Mouse (Mus musculus) stomach, embryonic 15.5 days (tissue): ENCODE measurements around the gene Maco1. TPM values are rescaled to one million over a fixed set of nuclear protein-coding genes. Genes with fewer than 3 reads are reported as not detected.

Experiments
- ATAC-seq: fragments of 200-750 bp; cut with Nextera tagmentation; 2 replicates; pipeline ENCODE4 v1.8.0; 2017; ENCODE audit warnings: low read depth, moderate number of reproducible peaks, moderate TSS enrichment; ENCODE audit not compliant: insufficient read depth, low FRiP score
- H3K27ac ChIP-seq: fragments of 300-500 bp; sonication (generic); 2 replicates; pipeline ENCODE4 v1.5.1; 2015; ENCODE audit warnings: mild to moderate bottlenecking, inconsistent platforms
- H3K27me3 ChIP-seq: fragments of 300-500 bp; sonication (generic); replicated peaks from 2 replicates; pipeline ENCODE4 v1.6.1; 2015; ENCODE audit warnings: inconsistent platforms
- H3K36me3 ChIP-seq: fragments of 300-500 bp; sonication (generic); 2 replicates; pipeline ENCODE4 v1.6.1; 2015; ENCODE audit warnings: inconsistent platforms
- H3K4me1 ChIP-seq: fragments of 300-500 bp; sonication (generic); 2 replicates; pipeline ENCODE4 v1.6.1; 2015; ENCODE audit warnings: inconsistent platforms
- H3K4me2 ChIP-seq: fragments of 300-500 bp; sonication (generic); 2 replicates; pipeline ENCODE4 v1.6.1; 2015; ENCODE audit warnings: mild to moderate bottlenecking, inconsistent platforms
- H3K4me3 ChIP-seq: fragments of 300-500 bp; sonication (generic); replicated peaks from 2 replicates; pipeline ENCODE4 v1.5.1; 2015; ENCODE audit warnings: inconsistent platforms
- H3K9ac ChIP-seq: fragments of 300-500 bp; sonication (generic); 2 replicates; pipeline ENCODE4 v1.6.1; 2015; ENCODE audit warnings: inconsistent platforms
- H3K9me3 ChIP-seq: fragments of 300-500 bp; sonication (generic); 2 replicates; pipeline ENCODE4 v1.6.1; 2016; ENCODE audit warnings: inconsistent platforms
- WGBS: fragments of 180-500 bp; shearing (Covaris S2); methylation state at CpG from one replicate; pipeline ENCODE4 v1.1.7; 2015; 5-methylcytosine and 5-hydroxymethylcytosine counted together
- polyA plus RNA-seq: library from polyadenylated mRNA; unstranded; fragments of >200 nt; fragmentation: Nextera tagmentation; extraction: Ambion mirVana; gene quantifications from 2 replicates; pipeline ENCODE4 v1.2.1, GENCODE M21; 2015

Gene Maco1
- 38.2 and 41.5 TPM in 2 replicates for polyA plus RNA-seq

GRCm38 (mm10) chr4:134853259-134853636 is at the start of gene Maco1:
Gene Maco1, minus strand, starts transcription at chr4:134853345.
- H3K4me2 ChIP-seq = peak within 1 kb of the TSS; percentile 88
- under 1% methylated on average over 33 of the region's 38 CpGs for WGBS
- ATAC-seq = peak; percentile 95

GRCm38 (mm10) chr4:134901126-134901525 is 48.0 kb upstream of the Maco1 start:
- no peak overlapping the region for H3K4me2 ChIP-seq
- WGBS = 94% methylated on average over 8 of the region's 8 CpGs

More at GRCm38 (mm10) chr4:134853259-134853636, at the start of gene Maco1:
- Histone ChIP-seq H3K27ac (peak within 1 kb of the TSS; percentile 94), H3K9ac (peak within 1 kb of the TSS; percentile 89), H3K9me3 (no peaks in the 10 kb centered on the region), H3K27me3 (no peaks in the 10 kb centered on the region), H3K36me3 (no peaks in the 10 kb centered on the region), H3K4me3 (peak within 1 kb of the TSS; percentile 100), H3K4me1 (peaks cover 4% of the 10 kb centered on the region; the same call in 1 of the 2 replicates)

GRCm38 (mm10) chr4:134897256-134897655 is 44.1 kb upstream of the Maco1 start:
- H3K4me1 ChIP-seq = no peaks in the 10 kb centered on the region
- H3K27ac ChIP-seq = no peak overlapping the region
- no peak for ATAC-seq
- H3K27me3 ChIP-seq = no peaks in the 10 kb centered on the region
- no peak overlapping the region for H3K4me3 ChIP-seq
- peaks cover 31% of the 10 kb centered on the region for H3K36me3 ChIP-seq
- no peak overlapping the region for H3K9ac ChIP-seq
- H3K9me3 ChIP-seq = no peaks in the 10 kb centered on the region
- 82% methylated on average over 6 of the region's 6 CpGs for WGBS
- H3K4me2 ChIP-seq = no peak overlapping the region

More at GRCm38 (mm10) chr4:134901126-134901525, 48.0 kb upstream of the Maco1 start:
- peaks cover 54% of the 10 kb centered on the region for H3K36me3 ChIP-seq
- no peak for ATAC-seq
- no peaks in the 10 kb centered on the region for H3K27me3 ChIP-seq
- no peak overlapping the region for H3K4me3 ChIP-seq
- H3K9me3 ChIP-seq = no peaks in the 10 kb centered on the region
- H3K4me1 ChIP-seq = no peaks in the 10 kb centered on the region
- H3K27ac ChIP-seq = no peak overlapping the region
- H3K9ac ChIP-seq = no peak overlapping the region

GRCm38 (mm10) chr4:134892096-134892495 is 39.0 kb upstream of the Maco1 start:
- Histone ChIP-seq H3K27me3 (no peaks in the 10 kb centered on the region), H3K4me3 (no peak overlapping the region), H3K9ac (no peak overlapping the region), H3K9me3 (no peaks in the 10 kb centered on the region), H3K36me3 (peaks cover 6% of the 10 kb centered on the region), H3K4me2 (no peak overlapping the region), H3K27ac (no peak overlapping the region), H3K4me1 (no peaks in the 10 kb centered on the region)
- WGBS = 81% methylated on average over 6 of the region's 6 CpGs
- ATAC-seq = no peak

- no peak for ATAC-seq
- Histone ChIP-seq H3K27ac (no peak overlapping the region), H3K4me3 (no peak overlapping the region), H3K9me3 (no peaks in the 10 kb centered on the region), H3K9ac (no peak overlapping the region), H3K27me3 (no peaks in the 10 kb centered on the region), H3K4me1 (peaks cover 5% of the 10 kb centered on the region; the same call in 1 of the 2 replicates), H3K36me3 (no peaks in the 10 kb centered on the region), H3K4me2 (no peak overlapping the region)
- WGBS = 96% methylated on average over 4 of the region's 4 CpGs
These were observed 31.2 kb upstream of the Maco1 start for GRCm38 (mm10) chr4:134884364-134884763.

DNA sequence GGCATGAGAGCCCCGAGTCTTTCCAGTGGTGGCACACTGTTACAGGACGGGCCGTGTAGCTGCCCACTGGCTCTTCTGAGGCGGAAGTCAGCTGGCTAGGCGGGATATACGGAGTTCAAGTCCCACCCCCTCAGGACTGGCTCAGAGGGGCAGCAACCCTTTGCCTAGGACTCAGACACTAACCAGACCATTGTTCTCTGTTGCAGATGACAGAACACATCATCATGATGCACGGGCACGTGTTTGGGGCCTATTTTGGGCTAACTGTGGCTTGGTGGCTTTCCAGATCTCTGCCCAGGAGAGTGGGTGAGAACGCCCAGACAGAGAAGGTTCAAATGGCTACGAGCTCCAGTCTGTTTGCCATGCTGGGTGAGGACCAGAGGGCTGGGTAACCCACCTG is 30.7 kb upstream of the Maco1 start:
- H3K27ac ChIP-seq = no peak overlapping the region
- WGBS = 85% methylated on average over 10 of the region's 10 CpGs
- no peaks in the 10 kb centered on the region for H3K9me3 ChIP-seq
- no peak overlapping the region for H3K9ac ChIP-seq
- H3K27me3 ChIP-seq = no peaks in the 10 kb centered on the region
- H3K4me3 ChIP-seq = no peak overlapping the region
- H3K4me1 ChIP-seq = peaks cover 8% of the 10 kb centered on the region; the same call in 1 of the 2 replicates
- ATAC-seq = no peak
- no peak overlapping the region for H3K4me2 ChIP-seq
- H3K36me3 ChIP-seq = no peaks in the 10 kb centered on the region

- H3K36me3 ChIP-seq = no peaks in the 10 kb centered on the region
- ATAC-seq = peak; percentile 32; the same call in 1 of the 2 replicates
- peaks cover 8% of the 10 kb centered on the region; the same call in 1 of the 2 replicates for H3K4me1 ChIP-seq
- H3K4me2 ChIP-seq = no peak overlapping the region
- no peak overlapping the region for H3K27ac ChIP-seq
- H3K27me3 ChIP-seq = no peaks in the 10 kb centered on the region
- WGBS = 24% methylated on average over 7 of the region's 7 CpGs
- no peak overlapping the region for H3K9ac ChIP-seq
- H3K4me3 ChIP-seq = no peak overlapping the region
- H3K9me3 ChIP-seq = no peaks in the 10 kb centered on the region
These were observed 30.1 kb upstream of the Maco1 start for GRCm38 (mm10) chr4:134883266-134883665.

DNA sequence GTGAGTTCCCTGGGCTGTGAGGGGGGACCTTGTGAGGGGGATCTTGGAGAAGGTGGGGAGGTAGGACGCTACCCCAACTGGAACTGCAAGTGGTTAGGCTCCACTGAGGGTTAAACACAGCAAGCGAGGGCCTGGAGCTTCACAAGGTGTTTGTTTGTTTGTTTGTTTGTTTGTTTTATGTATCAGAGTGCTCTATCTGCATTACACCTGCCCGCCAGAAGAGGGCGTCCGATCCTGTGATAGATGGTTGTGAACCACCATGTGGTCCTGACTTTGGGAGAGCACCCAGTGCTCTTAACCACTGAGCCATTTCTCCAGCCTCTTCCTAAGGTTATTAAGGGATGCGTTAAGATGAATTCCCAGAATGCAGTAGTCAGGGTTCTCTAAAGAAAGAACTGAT is 26.9 kb upstream of the Maco1 start:
- Histone ChIP-seq H3K36me3 (no peaks in the 10 kb centered on the region), H3K4me2 (peak overlapping the region; percentile 69), H3K27ac (no peak overlapping the region), H3K4me1 (peaks cover 8% of the 10 kb centered on the region; the same call in 1 of the 2 replicates), H3K4me3 (no peak overlapping the region), H3K9me3 (no peaks in the 10 kb centered on the region), H3K9ac (no peak overlapping the region), H3K27me3 (no peaks in the 10 kb centered on the region)
- ATAC-seq = no peak
- WGBS = 37% methylated on average over 6 of the region's 6 CpGs

GRCm38 (mm10) chr4:134879410-134879981 is 26.4 kb upstream of the Maco1 start:
- 7% methylated on average over 17 of the region's 17 CpGs for WGBS
- Histone ChIP-seq H3K4me2 (peak overlapping the region; percentile 69), H3K4me3 (peak overlapping the region; percentile 31), H3K36me3 (no peaks in the 10 kb centered on the region), H3K27ac (no peak overlapping the region), H3K4me1 (peaks cover 8% of the 10 kb centered on the region; the same call in 1 of the 2 replicates), H3K27me3 (no peaks in the 10 kb centered on the region), H3K9ac (no peak overlapping the region), H3K9me3 (no peaks in the 10 kb centered on the region)
- no peak for ATAC-seq

GRCm38 (mm10) chr4:134876171-134876570 is 23.0 kb upstream of the Maco1 start:
- no peak overlapping the region for H3K4me2 ChIP-seq
- H3K27me3 ChIP-seq = no peaks in the 10 kb centered on the region
- H3K9ac ChIP-seq = no peak overlapping the region
- no peaks in the 10 kb centered on the region for H3K36me3 ChIP-seq
- no peak overlapping the region for H3K27ac ChIP-seq
- no peaks in the 10 kb centered on the region for H3K9me3 ChIP-seq
- ATAC-seq = no peak
- 73% methylated on average over 9 of the region's 9 CpGs for WGBS
- H3K4me3 ChIP-seq = no peak overlapping the region
- H3K4me1 ChIP-seq = peaks cover 11% of the 10 kb centered on the region; the same call in 1 of the 2 replicates

DNA sequence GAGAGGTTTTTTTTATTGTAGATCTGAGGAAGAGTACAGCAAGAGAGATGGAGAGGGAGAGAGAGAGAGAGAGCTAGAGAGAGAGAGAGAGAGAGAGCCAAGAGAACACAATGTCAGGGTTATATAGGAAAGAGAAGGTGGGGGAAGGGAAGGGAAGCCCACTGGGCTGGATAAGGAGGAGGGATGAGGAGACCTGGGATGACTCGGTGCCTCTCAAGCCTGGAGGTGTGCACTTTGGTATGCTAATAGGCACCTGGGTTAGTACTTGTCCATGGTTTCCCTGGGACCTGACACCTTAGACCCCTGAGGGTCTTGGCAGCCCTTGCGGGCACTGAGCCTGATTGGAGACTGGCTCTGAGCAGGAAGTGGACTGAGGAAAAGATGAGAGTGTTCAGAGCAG is 18.8 kb upstream of the Maco1 start:
- Histone ChIP-seq H3K4me3 (no peak overlapping the region), H3K27me3 (0 out of 2 replicates have a peak, but pooled peaks cover 3% of the 10 kb centered on the region), H3K9ac (no peak overlapping the region), H3K27ac (no peak overlapping the region), H3K9me3 (no peaks in the 10 kb centered on the region), H3K36me3 (no peaks in the 10 kb centered on the region), H3K4me1 (peaks cover 11% of the 10 kb centered on the region), H3K4me2 (no peak overlapping the region)
- 52% methylated on average over 2 of the region's 2 CpGs for WGBS
- no peak for ATAC-seq

DNA sequence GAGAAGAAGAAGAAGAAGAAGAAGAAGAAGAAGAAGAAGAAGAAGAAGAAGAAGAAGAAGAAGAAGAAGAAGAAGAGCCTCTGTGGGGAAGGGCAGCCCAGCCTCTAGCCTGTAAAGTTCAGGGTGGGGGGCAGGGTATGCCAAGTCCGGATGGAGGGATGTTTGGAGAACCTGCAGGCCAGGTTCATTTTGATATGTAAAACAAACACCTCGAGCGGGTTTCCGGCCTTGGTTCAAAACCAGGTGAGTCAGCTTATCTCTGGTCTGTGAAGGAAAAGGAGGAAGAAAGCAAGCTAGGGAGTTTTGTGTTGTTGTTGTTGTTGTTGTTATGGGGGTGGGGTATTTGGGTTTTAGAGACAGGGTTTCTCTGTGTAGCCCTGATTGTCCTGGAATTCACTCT is 18.3 kb upstream of the Maco1 start:
- Histone ChIP-seq H3K27ac (no peak overlapping the region), H3K4me1 (peaks cover 11% of the 10 kb centered on the region), H3K27me3 (0 out of 2 replicates have a peak, but pooled peaks cover 3% of the 10 kb centered on the region), H3K9me3 (no peaks in the 10 kb centered on the region), H3K4me3 (no peak overlapping the region), H3K9ac (no peak overlapping the region), H3K36me3 (no peaks in the 10 kb centered on the region), H3K4me2 (no peak overlapping the region)
- ATAC-seq = no peak
- 29% methylated on average over 4 of the region's 4 CpGs for WGBS
